Mouse (Mus musculus): ENCODE data around the gene Mybpc1.

Gene Mybpc1

GRCm38 (mm10) chr10:88604943-88605342 is at the start of gene Mybpc1:
Gene Mybpc1, minus strand, starts transcription at chr10:88605152.
- DNase-seq (ENCODE audit: low read depth, low spot score): no peak

GRCm38 (mm10) chr10:88645448-88645847 is 40.5 kb upstream of the Mybpc1 start:
- DNase-seq (ENCODE audit: low read depth, low spot score): no peak

GRCm38 (mm10) chr10:88631330-88631953 is 26.5 kb upstream of the Mybpc1 start:
- no peak for DNase-seq (ENCODE audit: low read depth, low spot score)

- DNase-seq (ENCODE audit: low read depth, low spot score): no peak
Observed at GRCm38 (mm10) chr10:88630663-88631329, 25.8 kb upstream of the Mybpc1 start.

GRCm38 (mm10) chr10:88627052-88627451 is 22.1 kb upstream of the Mybpc1 start:
- DNase-seq (ENCODE audit: low read depth, low spot score): no peak

GRCm38 (mm10) chr10:88626176-88626575 is 21.2 kb upstream of the Mybpc1 start:
- DNase-seq (ENCODE audit: low read depth, low spot score): no peak

- no peak for DNase-seq (ENCODE audit: low read depth, low spot score)
Observed at GRCm38 (mm10) chr10:88624300-88624699, 19.3 kb upstream of the Mybpc1 start.

GRCm38 (mm10) chr10:88622624-88623023 is 17.7 kb upstream of the Mybpc1 start:
- DNase-seq (ENCODE audit: low read depth, low spot score): no peak

GRCm38 (mm10) chr10:88620809-88621208 is 15.9 kb upstream of the Mybpc1 start:
- DNase-seq (ENCODE audit: low read depth, low spot score): no peak

GRCm38 (mm10) chr10:88613051-88613450 is 8.1 kb upstream of the Mybpc1 start:
- DNase-seq (ENCODE audit: low read depth, low spot score): no peak

GRCm38 (mm10) chr10:88606686-88607085 is 1.7 kb upstream of the Mybpc1 start:
- DNase-seq (ENCODE audit: low read depth, low spot score): no peak

- no peak for DNase-seq (ENCODE audit: low read depth, low spot score)
Observed at GRCm38 (mm10) chr10:88606065-88606464, 1.1 kb upstream of the Mybpc1 start.

GRCm38 (mm10) chr10:88603773-88604172 is 1.2 kb downstream of the Mybpc1 start:
- no peak for DNase-seq (ENCODE audit: low read depth, low spot score)

- DNase-seq (ENCODE audit: low read depth, low spot score): no peak
Observed at GRCm38 (mm10) chr10:88603256-88603655, 1.7 kb downstream of the Mybpc1 start.

- no peak for DNase-seq (ENCODE audit: low read depth, low spot score)
Observed at GRCm38 (mm10) chr10:88600591-88600990, 4.4 kb downstream of the Mybpc1 start.

- no peak for DNase-seq (ENCODE audit: low read depth, low spot score)
Observed at GRCm38 (mm10) chr10:88592316-88592715, 12.6 kb downstream of the Mybpc1 start.

- DNase-seq (ENCODE audit: low read depth, low spot score): no peak
Observed at GRCm38 (mm10) chr10:88591042-88591441, 13.9 kb downstream of the Mybpc1 start.

GRCm38 (mm10) chr10:88584469-88584868 is 20.5 kb downstream of the Mybpc1 start:
- peak; percentile 85 for DNase-seq (ENCODE audit: low read depth, low spot score)

- DNase-seq (ENCODE audit: low read depth, low spot score): no peak
Observed at GRCm38 (mm10) chr10:88580786-88581185, 24.2 kb downstream of the Mybpc1 start.

- no peak for DNase-seq (ENCODE audit: low read depth, low spot score)
Observed at GRCm38 (mm10) chr10:88578651-88579050, 26.3 kb downstream of the Mybpc1 start.

- no peak for DNase-seq (ENCODE audit: low read depth, low spot score)
Observed at GRCm38 (mm10) chr10:88574115-88574635, 30.8 kb downstream of the Mybpc1 start.

- no peak for DNase-seq (ENCODE audit: low read depth, low spot score)
Observed at GRCm38 (mm10) chr10:88572123-88572522, 32.8 kb downstream of the Mybpc1 start.

- no peak for DNase-seq (ENCODE audit: low read depth, low spot score)
Observed at GRCm38 (mm10) chr10:88557046-88557445, 47.9 kb downstream of the Mybpc1 start.

All from CD4-positive, CD25-positive, alpha-beta regulatory T cell, adult 2 months (primary cell).